Mouse (Mus musculus) megakaryocyte progenitor cell, adult 5-6 weeks (primary cell): Measurements from ENCODE around the gene Myom3. TPM values are rescaled to one million over a fixed set of nuclear protein-coding genes. Genes with fewer than 3 reads are reported as not detected.

Experiments
- ATAC-seq: replicated peaks from 2 replicates; pipeline ENCODE4 v1.8.0; 2016; ENCODE audit warnings: mild to moderate bottlenecking, moderate TSS enrichment, inconsistent platforms; ENCODE audit not compliant: poor library complexity
- total RNA-seq, 2 experiments: library from RNA; stranded (forward) in 1 of 2; stranded (reverse) in 1 of 2; fragments of 157-497, 149-512 nt in 1 of 2; fragments of 200-1000 nt in 1 of 2; gene quantifications; 2 replicates each; pipeline versions ENCODE4 v1.2.3 to v1.2.4; 2015 to 2017

The Myom3 gene
- total RNA-seq, 2 experiments from 2014 or later: not detected

DNA sequence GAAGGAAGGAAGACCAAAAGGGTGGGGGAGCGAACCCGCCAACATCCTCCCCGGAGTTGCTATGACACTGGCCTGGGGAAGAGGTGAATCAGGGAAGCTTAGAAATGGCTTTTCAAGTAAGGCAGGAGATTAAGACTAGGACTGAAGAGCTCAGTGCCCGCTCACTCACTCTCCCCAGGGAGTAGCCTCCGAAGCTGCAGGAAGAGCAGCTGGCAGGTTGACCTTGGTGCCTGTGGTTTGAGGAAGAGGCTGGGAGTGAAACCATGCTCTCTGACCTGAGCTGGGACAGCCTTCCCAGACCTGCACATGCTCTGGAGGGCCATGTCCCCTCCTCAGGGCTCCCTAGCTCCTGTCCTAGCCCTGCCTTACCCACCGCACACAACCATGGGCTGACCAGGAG, 690 bp upstream of the Myom3 start:
- ATAC-seq: no peak

DNA sequence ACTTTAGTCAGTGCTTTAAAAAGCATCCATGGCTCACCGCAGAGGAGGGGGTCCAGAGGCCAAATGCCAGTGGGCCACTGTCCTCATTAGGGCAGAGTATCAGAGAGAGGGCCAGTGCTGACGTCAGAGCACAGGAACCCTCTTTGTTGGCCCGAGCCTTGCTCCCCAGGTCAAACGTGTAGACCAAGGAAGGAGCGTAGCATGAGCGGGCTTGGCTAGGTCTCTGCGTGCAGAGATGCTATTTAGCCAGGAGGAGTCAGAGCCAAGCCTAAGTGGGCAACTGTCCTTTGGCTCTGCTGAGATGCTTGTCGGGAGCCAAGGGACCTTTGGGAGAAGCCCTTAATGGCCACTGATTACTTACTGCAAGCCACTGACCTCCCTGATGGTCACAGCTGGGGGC, 1.5 kb downstream of the Myom3 start:
- ATAC-seq: no peak

DNA sequence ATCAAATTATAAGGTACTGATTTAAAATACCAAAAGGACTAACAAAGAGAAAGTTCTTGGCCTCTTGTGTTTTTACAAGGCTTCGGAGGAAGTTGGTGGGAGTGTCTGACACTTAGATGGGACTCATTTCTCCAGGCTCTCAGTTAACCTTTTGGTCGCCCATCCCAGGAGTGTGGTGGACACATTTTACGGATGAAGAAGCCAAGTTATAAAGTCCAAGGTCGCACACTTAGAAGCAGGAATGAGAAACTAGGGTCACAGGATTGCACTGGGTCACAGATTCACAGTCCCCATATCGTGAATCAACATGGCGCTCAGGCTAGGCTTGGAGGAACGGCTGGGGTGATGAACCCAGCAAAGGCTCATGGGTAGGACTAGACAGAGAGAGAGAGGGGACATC, 2.1 kb downstream of the Myom3 start:
- ATAC-seq: no peak

DNA sequence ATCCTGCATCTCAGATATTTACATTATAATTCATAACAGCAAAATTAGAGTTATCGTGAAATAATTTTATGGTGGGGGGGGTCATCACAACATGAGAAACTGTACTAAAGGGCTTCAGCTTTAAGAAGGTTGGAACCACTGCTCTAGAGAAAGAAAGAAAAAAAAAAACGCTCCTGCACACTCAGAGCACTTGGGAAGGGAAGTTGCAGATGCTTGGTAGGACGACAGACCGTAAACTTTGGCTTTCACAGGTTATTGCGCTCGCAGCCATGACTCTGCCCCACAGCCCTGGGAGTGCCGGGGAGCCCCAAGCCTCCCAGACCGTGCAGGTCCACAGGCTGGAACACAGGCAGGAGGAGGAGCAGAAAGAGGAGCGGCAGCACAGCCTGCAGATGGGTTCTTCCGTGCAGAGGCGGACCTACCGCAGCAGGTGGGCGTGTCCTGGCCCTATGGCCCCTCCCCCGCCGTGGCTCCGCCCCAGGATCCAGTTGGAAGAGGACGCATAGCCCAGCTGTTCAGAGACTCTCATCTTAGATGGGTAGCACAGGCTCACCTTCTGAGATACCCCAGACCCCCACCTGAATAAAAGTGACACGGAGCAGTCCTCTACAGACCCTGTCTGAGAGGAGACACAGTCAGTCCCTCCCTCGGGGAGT, 2.9 kb downstream of the Myom3 start:
- ATAC-seq: peak; percentile 95

DNA sequence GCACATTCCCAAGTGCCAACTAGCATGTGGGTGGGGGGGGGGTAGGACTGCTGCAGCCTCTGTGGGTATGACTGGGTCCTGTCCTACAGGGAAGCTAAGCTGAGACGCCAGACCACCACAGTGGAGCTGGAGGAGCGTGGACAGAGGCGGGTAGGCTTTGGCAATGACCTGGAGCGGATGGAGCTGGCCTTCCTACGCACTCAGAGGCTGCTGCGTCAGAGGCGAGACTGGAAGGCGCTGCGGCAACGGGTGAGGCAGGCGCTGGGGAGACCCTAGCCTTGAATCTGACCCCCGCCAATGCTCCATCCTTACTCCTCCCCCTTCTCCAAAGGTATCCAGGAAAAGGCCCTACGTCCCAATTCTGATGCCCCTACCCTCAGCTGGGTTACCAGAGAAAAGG, 5.2 kb downstream of the Myom3 start:
- ATAC-seq: no peak

DNA sequence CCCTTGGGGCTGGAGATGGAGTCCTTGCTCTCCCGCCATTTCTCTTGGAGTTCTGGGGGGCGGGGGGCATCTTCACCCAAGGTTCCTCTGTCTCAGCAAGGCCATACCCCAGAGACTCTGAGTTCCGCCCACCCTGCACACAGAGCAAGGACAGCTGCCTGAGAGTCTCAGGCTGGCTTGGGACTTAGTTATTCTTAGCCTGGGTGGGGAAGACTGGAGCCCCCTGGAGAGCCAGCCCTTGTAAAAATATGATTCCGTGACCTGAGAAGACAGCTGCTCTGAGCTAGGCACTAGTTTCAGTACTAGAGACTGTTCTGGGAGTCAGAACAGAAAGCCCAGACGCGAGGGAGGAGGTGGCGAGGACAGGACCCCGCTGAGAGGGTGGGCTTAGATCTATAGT, 6.2 kb downstream of the Myom3 start:
- no peak for ATAC-seq

DNA sequence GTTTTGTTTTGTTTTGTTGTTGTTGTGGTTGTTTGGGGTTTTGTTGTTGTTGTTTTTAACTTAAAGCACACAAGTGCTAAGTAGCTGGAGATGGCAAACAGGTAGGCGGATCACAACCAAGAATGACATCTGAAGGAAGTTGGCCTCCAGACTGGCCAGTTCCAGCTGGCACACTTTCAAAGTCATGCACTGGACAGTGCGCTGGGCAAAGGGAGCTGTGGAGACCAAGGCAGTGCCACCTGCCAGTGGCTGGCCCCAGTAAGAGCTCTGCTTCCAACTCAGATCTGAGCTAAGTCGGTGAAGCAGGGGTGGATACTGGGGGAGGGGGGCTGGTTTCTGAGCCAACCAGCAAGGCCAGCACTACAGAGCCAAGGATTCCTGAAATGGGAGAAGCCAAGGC, 7.5 kb downstream of the Myom3 start:
- ATAC-seq: no peak

DNA sequence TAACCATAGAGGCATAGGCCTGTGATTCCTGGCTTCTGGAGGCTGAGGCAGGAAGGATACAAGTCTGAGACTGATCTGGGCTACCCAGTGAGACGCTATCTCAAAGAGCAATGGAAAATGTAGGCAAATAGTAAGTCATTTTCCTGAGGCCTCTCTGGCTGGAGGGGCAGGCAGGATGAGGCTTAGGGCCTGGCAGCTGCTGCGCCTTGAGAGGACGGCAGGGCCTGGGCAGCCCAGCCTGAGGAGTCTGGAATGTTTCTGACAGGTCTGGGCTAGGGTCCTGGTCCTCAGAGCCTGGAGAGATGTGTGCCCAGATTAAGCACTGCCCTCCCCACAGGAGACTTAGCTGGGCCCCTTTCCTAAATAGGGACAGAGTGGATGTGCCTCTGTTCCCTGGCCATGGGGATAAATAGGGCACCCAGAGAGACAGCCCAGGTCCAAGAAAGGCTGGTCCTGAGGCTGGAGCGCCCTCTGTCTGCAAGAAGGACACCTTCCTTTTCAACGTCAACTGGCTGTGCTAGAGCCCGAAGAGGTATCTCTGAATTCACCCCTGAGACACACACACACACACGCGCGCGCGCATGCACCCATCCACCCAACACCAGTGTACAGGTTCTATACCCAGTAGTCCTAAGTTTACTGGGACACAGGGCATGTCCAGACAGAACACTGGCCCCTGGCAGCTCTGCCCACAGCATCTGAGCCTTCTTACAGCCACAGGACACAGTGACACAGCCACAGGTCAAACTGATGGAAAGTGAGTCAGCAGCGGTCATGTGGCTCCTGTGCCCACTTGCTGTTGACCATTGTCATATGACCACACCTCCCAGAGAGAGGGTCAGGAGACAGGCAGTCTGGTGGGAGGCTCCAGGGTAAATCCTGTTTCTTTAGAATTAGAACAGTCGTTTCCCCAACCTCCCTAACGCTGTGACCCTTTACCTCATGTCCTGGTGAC, 9.3 kb downstream of the Myom3 start:
- peak; percentile 76 for ATAC-seq

DNA sequence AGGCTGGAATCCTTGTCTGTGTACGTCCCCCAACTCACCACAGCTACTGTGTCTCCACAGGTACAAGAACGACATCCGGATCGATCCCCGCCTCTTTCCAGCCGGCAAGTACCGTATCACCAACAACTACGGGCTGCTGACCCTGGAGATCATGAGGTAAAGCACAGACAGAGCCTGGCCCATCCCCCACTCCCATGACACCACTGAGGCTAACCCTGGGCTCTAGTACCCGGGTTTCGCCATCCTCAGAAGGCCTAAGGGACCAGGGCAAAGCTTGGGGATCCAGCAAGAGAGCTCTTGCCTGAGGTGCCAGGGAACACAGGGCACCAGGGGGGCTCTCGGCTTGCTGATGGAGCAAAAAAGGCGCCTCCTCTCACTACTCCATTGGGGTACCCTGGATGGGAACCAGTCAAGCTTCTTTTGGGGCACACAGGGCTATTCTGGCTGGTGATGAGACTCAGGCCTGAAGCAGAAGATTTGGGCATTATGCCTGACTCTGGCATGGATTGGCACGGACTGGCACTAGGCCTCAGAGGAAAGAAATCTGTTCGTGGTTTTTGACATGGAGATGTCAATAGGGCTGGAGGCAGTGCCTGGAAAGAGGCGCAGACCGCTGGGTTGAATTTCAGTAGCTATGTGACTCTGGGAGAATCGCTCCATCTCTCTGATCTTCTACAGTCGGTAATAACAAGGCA, 11.2 kb downstream of the Myom3 start:
- no peak for ATAC-seq

DNA sequence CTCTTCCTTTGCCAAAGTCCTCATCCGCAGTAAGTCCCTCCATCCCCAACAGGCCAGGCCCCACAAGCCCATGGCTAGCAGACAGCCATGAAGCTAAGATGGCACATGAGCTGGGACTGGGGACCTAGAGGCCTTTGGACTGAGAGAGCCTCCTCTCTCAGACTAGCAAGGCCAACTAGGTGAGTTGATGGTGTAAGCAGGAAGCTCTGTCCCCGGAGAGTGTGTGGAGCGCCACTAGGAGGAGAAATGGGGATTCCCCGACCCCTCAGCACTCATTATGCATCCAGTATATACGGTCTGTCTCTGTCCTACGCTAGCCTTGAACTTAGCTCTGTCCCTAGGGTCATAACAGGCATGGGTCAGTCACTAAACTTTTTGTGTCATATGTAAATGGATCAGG, 12.1 kb downstream of the Myom3 start:
- no peak for ATAC-seq

DNA sequence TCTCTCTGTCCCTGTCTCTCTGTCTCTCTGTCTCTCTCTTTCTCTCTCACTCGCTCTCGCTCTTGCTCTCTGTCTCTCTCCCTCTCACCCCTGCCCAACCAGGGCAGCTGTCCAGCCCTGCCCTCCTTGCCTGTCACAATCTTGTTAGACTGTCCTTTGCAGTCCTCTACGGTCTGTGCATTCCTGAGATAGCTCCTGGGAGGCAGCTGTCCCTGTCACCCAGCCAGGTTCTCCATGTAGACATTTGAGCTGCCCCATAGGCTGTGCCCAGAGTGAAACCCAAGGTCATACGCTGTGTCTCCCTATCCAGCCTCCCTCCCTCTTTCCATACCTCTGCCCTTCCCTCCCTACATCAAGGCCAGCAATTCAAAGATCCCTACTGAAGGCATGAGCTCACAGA, 13.2 kb downstream of the Myom3 start:
- ATAC-seq: no peak

DNA sequence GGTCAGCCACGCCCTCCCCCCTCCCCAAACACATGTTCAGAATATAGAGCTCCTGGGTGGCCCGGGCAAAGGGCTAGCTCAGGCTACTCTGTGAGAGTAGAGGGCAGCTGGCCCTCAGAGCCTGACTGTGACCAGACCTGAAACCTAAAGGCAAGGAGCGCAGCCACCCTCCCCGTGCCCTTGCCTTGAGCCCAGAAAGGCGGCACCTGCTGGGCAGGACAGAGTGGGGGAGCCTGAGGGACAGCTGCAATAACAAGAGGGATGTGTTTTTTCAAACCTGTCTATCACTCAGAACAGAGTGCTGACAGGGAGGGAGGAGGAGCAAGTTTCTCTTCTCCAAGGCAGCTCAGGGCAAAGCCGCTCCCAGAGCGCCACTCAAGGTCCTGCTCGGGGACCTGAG, 15.0 kb downstream of the Myom3 start:
- ATAC-seq: no peak

DNA sequence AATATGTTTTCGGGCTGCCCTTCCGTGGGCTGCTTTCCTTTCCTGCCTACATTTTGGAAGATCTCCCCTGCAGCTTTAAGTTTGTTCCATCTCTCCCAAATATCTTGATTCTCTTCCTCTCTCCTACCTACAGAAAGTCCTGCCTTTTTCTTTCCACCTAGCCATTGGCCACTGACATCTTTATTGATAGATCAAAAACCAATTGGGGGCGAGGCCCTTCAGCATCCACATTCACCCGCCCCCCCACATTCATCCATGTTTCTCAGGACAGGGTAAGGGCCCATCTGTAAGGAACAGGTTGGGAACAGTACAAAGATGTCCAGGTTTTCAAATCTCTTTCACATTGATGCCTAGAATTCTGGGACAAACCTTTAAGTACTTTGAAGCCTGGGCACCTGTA, 17.3 kb downstream of the Myom3 start:
- no peak for ATAC-seq

DNA sequence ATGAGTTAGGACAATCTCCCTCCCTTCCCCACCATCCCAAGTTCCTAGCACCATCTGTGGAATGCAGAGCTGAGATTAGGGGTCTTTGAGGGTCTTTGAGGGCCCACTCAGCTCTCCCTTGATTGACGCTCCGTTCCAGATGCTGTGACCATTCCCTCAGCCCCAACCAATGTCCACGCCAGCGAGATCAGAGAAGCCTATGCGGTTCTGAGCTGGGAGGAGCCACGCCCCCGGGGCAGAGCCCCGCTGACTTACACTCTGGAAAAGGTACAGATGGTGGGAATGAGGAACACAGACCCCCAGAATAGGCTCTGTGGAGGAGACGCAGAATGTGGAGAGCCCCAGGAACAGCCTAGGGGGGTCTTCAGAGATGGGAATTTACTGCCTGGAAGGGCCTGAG, 20.1 kb downstream of the Myom3 start:
- no peak for ATAC-seq

DNA sequence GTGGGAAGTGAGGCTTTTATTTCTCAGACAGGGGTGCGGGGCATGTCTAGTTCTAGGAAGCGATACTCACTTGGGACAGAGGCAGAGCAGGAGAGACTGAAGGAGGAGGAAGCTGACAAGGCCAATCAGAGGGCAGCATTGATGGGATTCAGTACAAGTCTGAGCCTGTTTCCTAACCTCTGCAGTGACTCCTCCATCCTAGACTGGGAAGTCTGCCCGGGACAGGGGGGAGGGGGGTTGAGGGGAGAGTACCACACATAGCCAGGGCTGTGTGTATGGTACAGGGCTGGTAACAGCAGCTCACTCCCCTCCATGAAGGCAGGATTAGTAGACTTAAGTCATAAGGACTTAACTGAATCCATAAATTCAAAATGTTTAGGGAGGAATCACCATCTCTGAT, 20.7 kb downstream of the Myom3 start:
- ATAC-seq: no peak

DNA sequence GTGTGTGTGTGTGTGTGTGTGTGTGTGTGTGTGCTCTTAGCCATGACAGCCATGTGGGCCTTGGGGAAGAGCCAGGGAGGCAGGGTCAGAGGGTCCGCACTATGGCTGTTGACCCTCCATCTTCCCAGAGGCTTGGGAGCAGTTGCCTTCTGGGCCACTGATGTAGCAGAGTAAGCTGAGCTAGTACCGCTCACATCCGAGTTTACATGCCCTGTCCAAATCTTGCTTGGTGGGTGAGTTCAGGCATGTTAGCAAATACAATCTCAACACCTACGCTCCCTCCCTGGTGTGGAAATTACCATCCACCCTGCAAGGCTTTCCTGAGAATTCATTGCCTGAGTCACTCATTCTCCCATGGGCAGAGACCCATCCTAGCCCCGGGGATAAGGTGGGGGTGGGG, 21.8 kb downstream of the Myom3 start:
- no peak for ATAC-seq

DNA sequence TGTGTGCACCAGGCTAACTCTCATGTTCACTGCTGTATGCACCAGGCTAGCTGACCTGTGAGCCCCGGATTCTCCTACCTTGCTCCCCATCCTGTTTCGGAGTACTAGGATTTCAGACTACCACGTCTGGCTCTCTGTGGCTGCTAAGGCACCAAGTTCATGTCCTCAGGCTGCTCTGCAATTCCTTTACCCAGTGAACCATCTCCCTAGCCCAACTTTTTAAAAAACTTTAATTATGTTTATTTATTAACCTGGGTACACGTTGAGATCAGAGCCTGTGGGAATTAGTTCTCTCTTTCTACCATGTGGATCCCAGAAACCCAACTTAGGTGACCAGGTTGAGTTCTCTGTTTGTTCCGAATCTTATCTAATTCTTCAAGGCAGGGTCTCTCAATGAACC, 27.1 kb downstream of the Myom3 start:
- no peak for ATAC-seq

DNA sequence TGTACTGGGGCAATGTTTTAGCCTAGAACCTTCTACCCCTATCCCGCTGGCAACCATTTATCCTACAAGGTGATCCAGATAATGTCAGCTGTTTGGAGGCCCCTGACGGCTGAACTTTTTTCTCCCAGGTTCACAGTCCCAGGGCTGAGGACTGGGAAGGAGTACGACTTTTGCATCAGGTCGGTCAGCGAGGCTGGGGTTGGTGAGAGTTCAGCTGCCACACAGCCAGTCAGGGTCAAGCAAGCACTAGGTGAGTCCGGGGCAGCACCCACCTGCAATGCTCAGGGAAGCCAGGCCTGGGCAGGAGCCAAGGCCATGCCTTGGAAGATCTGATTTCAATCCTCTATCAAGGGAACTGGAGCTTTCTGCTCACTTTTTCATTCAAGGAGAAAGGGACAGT, 27.8 kb downstream of the Myom3 start:
- no peak for ATAC-seq

DNA sequence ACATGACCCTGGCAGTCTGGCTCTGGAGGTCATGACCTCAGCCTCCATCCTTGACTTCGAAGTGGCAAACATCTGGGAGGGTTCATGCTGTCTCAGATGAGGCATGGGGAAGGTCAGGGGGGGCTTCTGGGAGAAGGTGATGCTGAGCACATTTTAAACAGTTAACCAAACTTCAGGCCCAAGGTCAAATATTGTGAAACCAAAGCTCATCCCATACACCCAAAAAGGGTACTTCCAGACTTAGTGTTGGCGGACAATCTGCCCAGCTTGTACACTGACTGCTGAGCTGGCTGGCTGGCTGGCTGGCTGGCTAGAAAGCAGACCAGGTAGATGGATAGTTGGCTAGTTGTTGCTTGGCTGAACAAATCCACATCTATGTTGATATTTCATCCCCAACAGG, 29.6 kb downstream of the Myom3 start:
- ATAC-seq: no peak

DNA sequence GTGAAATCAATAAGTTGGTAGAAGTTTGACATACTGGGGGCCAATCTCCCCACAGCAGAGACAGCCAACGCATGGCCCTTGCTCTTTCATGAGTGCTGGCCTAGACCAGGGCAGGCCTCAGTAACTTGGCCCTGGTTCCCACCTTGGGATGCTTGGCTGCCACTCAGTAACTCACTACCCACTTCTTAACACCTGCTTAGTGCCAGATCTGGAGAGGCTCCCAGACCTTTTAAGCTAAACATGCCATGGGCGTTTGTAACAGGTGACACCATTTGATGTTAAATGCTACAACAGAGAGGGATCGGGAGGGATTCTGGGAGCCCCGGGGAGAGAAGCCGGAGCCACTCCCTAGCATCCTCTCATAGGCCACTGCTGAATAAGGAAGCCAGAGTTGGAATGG, 33.3 kb downstream of the Myom3 start:
- ATAC-seq: no peak

DNA sequence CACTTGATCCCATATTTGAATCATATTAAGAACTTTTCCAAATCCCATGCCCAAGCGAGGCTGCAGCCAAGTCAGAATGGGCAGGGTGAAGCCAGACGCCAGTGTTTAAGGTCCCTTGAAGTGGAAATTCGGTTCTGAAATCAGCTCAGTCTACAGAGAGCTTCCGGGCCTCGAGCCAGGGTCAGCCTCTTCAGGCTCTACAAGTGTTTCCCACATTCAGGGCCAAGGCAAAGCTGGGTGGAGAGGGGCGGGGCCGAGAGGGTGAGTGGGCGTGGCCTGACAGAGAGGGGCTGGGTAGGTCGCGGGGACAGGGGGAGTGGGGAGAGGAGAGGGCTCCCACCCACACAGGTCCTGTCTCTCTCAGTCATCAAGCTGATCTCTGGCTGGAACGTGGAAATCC, 38.4 kb downstream of the Myom3 start:
- ATAC-seq: no peak

DNA sequence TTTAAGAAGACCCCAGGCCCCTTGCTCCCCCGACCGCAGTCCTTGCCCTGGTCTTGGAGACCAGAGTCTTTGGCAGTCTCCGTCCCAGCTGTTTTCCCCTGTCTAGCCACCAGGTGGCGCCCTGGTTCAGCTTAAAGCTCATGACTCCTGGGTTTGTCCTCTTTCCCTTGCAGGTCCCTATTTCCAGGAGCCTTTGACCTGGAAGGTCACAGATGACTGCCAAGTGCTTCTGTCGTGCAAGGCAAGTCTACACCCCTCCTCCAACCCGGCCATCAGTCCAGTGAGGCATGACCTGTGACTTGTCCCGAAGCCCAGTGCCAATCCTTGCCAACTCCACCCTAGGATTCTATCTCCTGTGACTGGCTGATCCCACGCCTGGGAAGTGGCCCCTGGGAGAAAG, 42.0 kb downstream of the Myom3 start:
- peak; percentile 95 for ATAC-seq
